Mouse (Mus musculus) lung, adult 2 months (tissue): ENCODE measurements around the gene Pdcd2.
A peak's percentile ranks its signal among the peaks of the same experiment; 100 is the strongest.

ENCODE experiments used
- CTCF ChIP-seq: fragments of 200-500 bp; IDR thresholded peaks from 2 replicates; pipeline ENCODE4 v1.5.1; 2011; ENCODE audit warnings: mild to moderate bottlenecking, low read length, control low read depth; ENCODE audit not compliant: insufficient read depth
- POLR2A ChIP-seq: fragments of 200-500 bp; IDR thresholded peaks from 2 replicates; pipeline ENCODE4 v1.6.1; 2011; ENCODE audit warnings: low read depth, mild to moderate bottlenecking, control low read depth, low read length, borderline replicate concordance; ENCODE audit errors: extremely low read depth

DNA sequence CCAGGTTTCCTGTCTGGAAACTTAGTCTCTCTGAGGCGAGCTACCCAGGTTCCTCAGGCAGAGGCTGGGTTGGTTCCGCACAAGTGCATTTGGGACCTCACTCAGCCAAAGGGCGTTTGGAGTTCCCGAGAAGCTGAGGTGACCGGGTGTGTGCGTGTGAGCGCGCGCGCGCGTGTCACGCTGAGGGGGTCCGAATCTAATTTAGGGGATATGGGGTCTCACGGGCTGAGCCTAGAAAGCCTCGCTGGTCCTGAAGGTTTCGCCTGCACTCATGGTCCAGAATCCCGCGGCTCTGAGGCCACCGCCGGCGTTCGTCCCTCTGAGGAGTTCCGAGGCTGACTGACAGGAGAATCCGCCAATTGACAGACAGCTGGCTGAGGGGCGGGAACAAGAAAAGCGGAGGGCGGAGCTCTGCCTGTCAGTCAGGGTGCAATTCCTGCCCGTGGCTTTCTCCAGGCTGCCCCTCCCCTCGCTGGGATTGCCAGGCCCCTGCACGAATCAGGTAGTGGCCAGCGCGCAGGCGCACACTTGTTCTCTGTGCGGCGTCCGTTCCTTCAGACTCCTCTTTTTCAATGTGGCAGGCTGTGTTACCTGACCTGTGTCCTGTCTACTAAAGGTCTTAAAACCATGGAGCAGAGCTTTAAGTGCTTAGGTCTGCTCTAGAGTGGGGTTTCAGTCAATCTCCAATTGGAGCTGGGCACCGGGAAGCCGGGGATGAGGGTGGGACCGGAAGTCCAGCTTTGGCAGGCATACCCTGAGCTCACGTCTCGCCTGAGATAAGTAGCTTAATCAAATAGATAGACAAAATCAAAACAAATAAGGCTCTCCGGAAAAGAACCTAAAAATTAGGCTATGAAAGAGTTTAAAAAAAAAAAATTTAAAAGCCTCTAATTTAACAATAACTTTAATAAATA lies 37.2 kb upstream of the Pdcd2 start, which contains the start of gene Prdm9:
- TF ChIP-seq CTCF (no peak), POLR2A (peak; percentile 82; the same call in 1 of the 2 replicates)
